Mouse (Mus musculus) urinary bladder, postnatal 0 days (tissue): Measurements from ENCODE around the gene Ly75. TPM values are rescaled to one million over a fixed set of nuclear protein-coding genes. Genes with fewer than 3 reads are reported as not detected.

Source experiments
- polyA plus RNA-seq: library from polyadenylated mRNA; unstranded; fragments of >200 nt; fragmentation: Nextera tagmentation; extraction: Ambion mirVana; gene quantifications from 2 replicates; pipeline ENCODE4 v1.2.1, GENCODE M21; 2015

Ly75 gene
- polyA plus RNA-seq, result 1.1 and 1.2 TPM in 2 replicates

GRCm38 (mm10) chr2:60382858-60383669 lies at the start of gene Ly75:
TSS of gene Ly75 (minus strand) at chr2:60383303.

DNA sequence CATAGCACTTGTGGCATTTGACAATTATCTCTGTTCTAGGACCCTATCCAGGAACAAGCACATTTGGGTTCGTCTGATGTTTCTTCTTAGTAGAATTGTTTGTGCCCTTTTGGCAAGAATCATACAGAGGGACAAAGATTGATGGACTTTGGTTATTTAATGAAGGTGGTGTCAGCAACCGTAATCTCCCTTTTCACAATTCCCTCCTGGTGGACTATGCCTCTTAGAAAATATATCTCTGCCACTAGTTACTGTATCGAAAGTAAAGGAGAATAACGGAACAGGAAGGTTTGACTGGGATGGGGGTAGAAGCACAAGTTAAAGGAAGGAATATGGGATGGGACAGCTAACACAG lies 98.7 kb downstream of the Ly75 start, which contains the start of gene Cd302:
Gene Cd302, minus strand, starts transcription at position 22 of the 355 bp plus-strand sequence.

Other genes starting within 250 kb of the Ly75 start
- gene Baz2b, start 173.5 kb downstream of the Ly75 start, polyA plus RNA-seq, result 28.9 and 34.4 TPM in 2 replicates
- gene March7, start 173.4 kb downstream of the Ly75 start, polyA plus RNA-seq, result 45.1 and 50.1 TPM in 2 replicates
- gene Cd302, start 98.8 kb downstream of the Ly75 start, polyA plus RNA-seq, result 47.7 and 58.6 TPM in 2 replicates
- 10.4 and 14.3 TPM in 2 replicates for gene Pla2r1, start 170.0 kb upstream of the Ly75 start, polyA plus RNA-seq